Mouse (Mus musculus) megakaryocyte-erythroid progenitor cell, adult 5-6 weeks (primary cell): ENCODE data around the gene Cdk11b. TPM values are rescaled to one million over a fixed set of nuclear protein-coding genes. Genes with fewer than 3 reads are reported as not detected.
"Not testable (repeated sequence)": the region's sequence is repeated elsewhere in the genome, so short reads cannot be mapped to it uniquely, and the experiment has no call there.

ENCODE experiments used
- ATAC-seq: replicated peaks from 2 replicates; pipeline ENCODE4 v1.8.0; 2016; ENCODE audit warnings: mild to moderate bottlenecking, inconsistent platforms; ENCODE audit not compliant: severe bottlenecking, poor library complexity, low FRiP score, low TSS enrichment
- total RNA-seq, 2 experiments: library from RNA; stranded (forward) in 1 of 2; stranded (reverse) in 1 of 2; fragments of 200-1000, 215-1000 nt in 1 of 2; fragments of >200 nt in 1 of 2; fragmentation: Nextera tagmentation in 1 of 2; gene quantifications; 2 replicates each; pipeline ENCODE4 v1.2.3; 2014 to 2017

Gene Cdk11b
- total RNA-seq, 2 experiments from 2014 or later: 67.9 to 74.1 TPM

GRCm38 (mm10) chr4:155656214-155656751, 31.6 kb downstream of the Cdk11b start:
- ATAC-seq: no peak

GRCm38 (mm10) chr4:155658961-155659360, 34.3 kb downstream of the Cdk11b start:
- no peak for ATAC-seq

- ATAC-seq: no peak
Measured at GRCm38 (mm10) chr4:155660641-155661040, 36.0 kb downstream of the Cdk11b start.

- ATAC-seq: no peak
Measured at GRCm38 (mm10) chr4:155666903-155667302, 42.2 kb downstream of the Cdk11b start.

- peak; percentile 98 for ATAC-seq
Measured at GRCm38 (mm10) chr4:155668689-155669597, 44.3 kb downstream of the Cdk11b start, which contains the start of gene Mib2. Mib2 (minus strand) TSS chr4:155669198.

GRCm38 (mm10) chr4:155669598-155670075, 45.0 kb downstream of the Cdk11b start:
- ATAC-seq: peak; percentile 22

- not testable (repeated sequence) for ATAC-seq
Measured at GRCm38 (mm10) chr4:155670236-155670635, 45.6 kb downstream of the Cdk11b start.

- no peak for ATAC-seq
Measured at GRCm38 (mm10) chr4:155672082-155672481, 47.4 kb downstream of the Cdk11b start.

- ATAC-seq: peak; percentile 81; the same call in 1 of the 2 replicates
Measured at GRCm38 (mm10) chr4:155675991-155676390, 51.3 kb downstream of the Cdk11b start.

- not testable (repeated sequence) for ATAC-seq
Measured at GRCm38 (mm10) chr4:155683670-155684277, 59.1 kb downstream of the Cdk11b start.

- ATAC-seq: not testable (repeated sequence)
Measured at GRCm38 (mm10) chr4:155687764-155688163, 63.1 kb downstream of the Cdk11b start.

GRCm38 (mm10) chr4:155690571-155691375, 66.1 kb downstream of the Cdk11b start:
- no peak for ATAC-seq

- no peak for ATAC-seq
Measured at GRCm38 (mm10) chr4:155692421-155692820, 67.8 kb downstream of the Cdk11b start.

- no peak for ATAC-seq
Measured at GRCm38 (mm10) chr4:155694111-155694481, 69.4 kb downstream of the Cdk11b start, which contains the start of gene Fndc10. Fndc10 (plus strand) TSS chr4:155694342.

- ATAC-seq: peak; percentile 12; the same call in 1 of the 2 replicates
Measured at GRCm38 (mm10) chr4:155694482-155695401, 70.1 kb downstream of the Cdk11b start.

- no peak for ATAC-seq
Measured at GRCm38 (mm10) chr4:155695531-155696062, 70.9 kb downstream of the Cdk11b start.

- ATAC-seq: no peak
Measured at GRCm38 (mm10) chr4:155696261-155697255, 71.9 kb downstream of the Cdk11b start.
